Mouse (Mus musculus) MEL (cell line): ENCODE data around the gene Ubtd2. TPM values are rescaled to one million over a fixed set of nuclear protein-coding genes. Genes with fewer than 3 reads are reported as not detected.
A peak's percentile ranks its signal among the peaks of the same experiment; 100 is the strongest.

Source experiments
- DNase-seq: peaks from one replicate; pipeline ENCODE4 v3.0.0; 2011; ENCODE audit warnings: low read depth, low spot score
- H3K27ac ChIP-seq: 2 replicates; pipeline ENCODE4 v1.5.1; 2012; ENCODE audit warnings: low read depth, mild to moderate bottlenecking, control low read depth, low read length, moderate library complexity; ENCODE audit not compliant: control insufficient read depth
- H3K27me3 ChIP-seq, 2 experiments: fragments of 150-350 bp in 1 of 2; sonication (generic) in 1 of 2; 2 replicates each; pipeline ENCODE4 v1.6.1; 2012; ENCODE audit warnings: low read length in 2 of 2, mild to moderate bottlenecking in 2 of 2, improper control_type of control experiment in 1 of 2, moderate library complexity in 1 of 2; ENCODE audit not compliant: insufficient read depth in 2 of 2, control insufficient read depth in 1 of 2
- H3K36me3 ChIP-seq, 2 experiments: 2 replicates each; pipeline ENCODE4 v1.6.1; 2012 to 2014; ENCODE audit warnings: low read length in 2 of 2, improper control_type of control experiment in 1 of 2, inconsistent platforms in 1 of 2, mild to moderate bottlenecking in 1 of 2; ENCODE audit not compliant: insufficient read depth in 2 of 2, control insufficient read depth in 1 of 2
- H3K4me1 ChIP-seq, 2 experiments: fragments of 150-350 bp in 1 of 2; sonication (generic) in 1 of 2; 2 replicates each; pipeline ENCODE4 v1.6.1; 2012; ENCODE audit warnings: low read length in 2 of 2, improper control_type of control experiment in 1 of 2, mild to moderate bottlenecking in 1 of 2; ENCODE audit not compliant: insufficient read depth in 2 of 2, control insufficient read depth in 1 of 2
- H3K4me3 ChIP-seq, 2 experiments: fragments of 150-350 bp in 1 of 2; sonication (generic) in 1 of 2; 2 replicates each; pipeline ENCODE4 v1.5.1; 2012; ENCODE audit warnings: low read depth in 2 of 2, low read length in 2 of 2, mild to moderate bottlenecking in 2 of 2, moderate library complexity in 2 of 2, control low read depth in 1 of 2, improper control_type of control experiment in 1 of 2; ENCODE audit not compliant: control insufficient read depth in 1 of 2, insufficient read depth in 1 of 2
- H3K79me2 ChIP-seq: 2 replicates; pipeline ENCODE4 v1.6.1; 2012; ENCODE audit warnings: mild to moderate bottlenecking, low read length, moderate library complexity; ENCODE audit not compliant: control insufficient read depth, poor library complexity, insufficient read depth
- H3K9ac ChIP-seq: 2 replicates; pipeline ENCODE4 v1.6.1; 2012; ENCODE audit warnings: low read depth, mild to moderate bottlenecking, control low read depth, low read length, moderate library complexity; ENCODE audit not compliant: control insufficient read depth, poor library complexity, severe bottlenecking
- H3K9me3 ChIP-seq: fragments of 150-350 bp; sonication (generic); replicated peaks from 2 replicates; pipeline ENCODE4 v1.6.1; 2012; ENCODE audit warnings: mild to moderate bottlenecking, low read length, improper control_type of control experiment, moderate library complexity; ENCODE audit not compliant: insufficient read depth
- BHLHE40 ChIP-seq: IDR thresholded peaks from 2 replicates; pipeline ENCODE4 v1.6.1; 2012; ENCODE audit warnings: low read depth, mild to moderate bottlenecking, inconsistent platforms, low read length, improper control_type of control experiment, borderline replicate concordance
- CTCF ChIP-seq, 3 experiments: IDR thresholded peaks in 2 of 3; conservative IDR thresholded peaks in 1 of 3; 2 replicates each; pipeline ENCODE4 v1.5.1; 2011 to 2012; ENCODE audit warnings: low read length in 3 of 3, low read depth in 2 of 3, mild to moderate bottlenecking in 2 of 3, improper control_type of control experiment in 1 of 3, inconsistent platforms in 1 of 3, mixed read lengths in 1 of 3, moderate library complexity in 1 of 3; ENCODE audit not compliant: control insufficient read depth in 1 of 3, insufficient read depth in 1 of 3, poor library complexity in 1 of 3, severe bottlenecking in 1 of 3
- E2F4 ChIP-seq: IDR thresholded peaks from 2 replicates; pipeline ENCODE4 v1.6.1; 2011; ENCODE audit warnings: low read depth, low read length, improper control_type of control experiment, borderline replicate concordance
- GATA1 ChIP-seq: IDR thresholded peaks from 2 replicates; pipeline ENCODE4 v1.6.1; 2011; ENCODE audit warnings: low read depth, low read length, improper control_type of control experiment
- HCFC1 ChIP-seq: IDR thresholded peaks from 2 replicates; pipeline ENCODE4 v1.6.1; 2012; ENCODE audit warnings: low read depth, mild to moderate bottlenecking, inconsistent platforms, low read length, improper control_type of control experiment, moderate library complexity
- MAFK ChIP-seq: IDR thresholded peaks from 2 replicates; pipeline ENCODE4 v1.6.1; 2011; ENCODE audit warnings: low read depth, mild to moderate bottlenecking, low read length, improper control_type of control experiment, borderline replicate concordance
- MYB ChIP-seq: IDR thresholded peaks from 2 replicates; pipeline ENCODE4 v1.6.1; 2011; ENCODE audit warnings: mild to moderate bottlenecking, low read depth, low read length, improper control_type of control experiment
- NELFE ChIP-seq: IDR thresholded peaks from 2 replicates; pipeline ENCODE4 v1.6.1; 2011; ENCODE audit warnings: low read depth, low read length, improper control_type of control experiment
- POLR2AphosphoS2 ChIP-seq: IDR thresholded peaks from 2 replicates; pipeline ENCODE4 v1.6.1; 2011; ENCODE audit warnings: low read length, improper control_type of control experiment
- POLR2AphosphoS5 ChIP-seq: IDR thresholded peaks from 2 replicates; pipeline ENCODE4 v1.6.1; 2012; ENCODE audit warnings: low read depth, borderline replicate concordance, mild to moderate bottlenecking, inconsistent platforms, low read length, moderate library complexity, mixed read lengths
- RCOR1 ChIP-seq: IDR thresholded peaks from 2 replicates; pipeline ENCODE4 v1.6.1; 2012; ENCODE audit warnings: low read depth, mild to moderate bottlenecking, inconsistent platforms, low read length, improper control_type of control experiment
- SIN3A ChIP-seq: IDR thresholded peaks from 2 replicates; pipeline ENCODE4 v1.6.1; 2012; ENCODE audit warnings: low read length, improper control_type of control experiment, inconsistent platforms
- SMC3 ChIP-seq: IDR thresholded peaks from 2 replicates; pipeline ENCODE4 v1.6.1; 2011; ENCODE audit warnings: low read depth, low read length, improper control_type of control experiment
- TCF12 ChIP-seq: IDR thresholded peaks from 2 replicates; pipeline ENCODE4 v1.6.1; 2014; ENCODE audit warnings: low read depth, mild to moderate bottlenecking, inconsistent platforms, low read length, improper control_type of control experiment, moderate library complexity
- UBTF ChIP-seq: IDR thresholded peaks from 2 replicates; pipeline ENCODE4 v1.6.1; 2012; ENCODE audit warnings: low read depth, mild to moderate bottlenecking, inconsistent platforms, low read length, improper control_type of control experiment, moderate library complexity, borderline replicate concordance; ENCODE audit not compliant: insufficient read depth
- USF2 ChIP-seq, 2 experiments: IDR thresholded peaks; 2 replicates each; pipeline ENCODE4 v1.6.1; 2011 to 2012; ENCODE audit warnings: improper control_type of control experiment in 2 of 2, low read length in 2 of 2, borderline replicate concordance in 1 of 2, inconsistent platforms in 1 of 2, low read depth in 1 of 2, mild to moderate bottlenecking in 1 of 2; ENCODE audit not compliant: insufficient read depth in 1 of 2
- ZC3H11A ChIP-seq: IDR thresholded peaks from 2 replicates; pipeline ENCODE4 v1.6.1; 2012; ENCODE audit warnings: low read depth, mild to moderate bottlenecking, inconsistent platforms, low read length, improper control_type of control experiment
- ZKSCAN1 ChIP-seq: IDR thresholded peaks from 2 replicates; pipeline ENCODE4 v1.6.1; 2012; ENCODE audit warnings: low read depth, mild to moderate bottlenecking, inconsistent platforms, low read length, improper control_type of control experiment, moderate library complexity
- ZNF384 ChIP-seq: IDR thresholded peaks from 2 replicates; pipeline ENCODE4 v1.6.1; 2012; ENCODE audit warnings: low read depth, mild to moderate bottlenecking, inconsistent platforms, low read length, improper control_type of control experiment
- polyA plus RNA-seq, 2 experiments: library from polyadenylated mRNA; stranded (reverse) in 1 of 2; unstranded in 1 of 2; fragments of >175 nt in 1 of 2; fragments of >200 nt in 1 of 2; gene quantifications; 2 replicates each; pipeline versions ENCODE4 v1.2.1 to v1.2.4; 2012; ENCODE audit warnings: low replicate concordance in 2 of 2, low read depth in 1 of 2; ENCODE audit not compliant: insufficient read length in 2 of 2, insufficient read depth in 1 of 2, missing spikeins in 1 of 2
- total RNA-seq: library from RNA; depleted of rRNA; stranded (reverse); fragments of 300-350 nt; gene quantifications from 2 replicates; pipeline ENCODE4 v1.2.3, GENCODE M21; 2012

Ubtd2 gene
- total and polyA plus RNA-seq, 3 experiments = 25.7 to 28.7 TPM; not detected in 1

DNA sequence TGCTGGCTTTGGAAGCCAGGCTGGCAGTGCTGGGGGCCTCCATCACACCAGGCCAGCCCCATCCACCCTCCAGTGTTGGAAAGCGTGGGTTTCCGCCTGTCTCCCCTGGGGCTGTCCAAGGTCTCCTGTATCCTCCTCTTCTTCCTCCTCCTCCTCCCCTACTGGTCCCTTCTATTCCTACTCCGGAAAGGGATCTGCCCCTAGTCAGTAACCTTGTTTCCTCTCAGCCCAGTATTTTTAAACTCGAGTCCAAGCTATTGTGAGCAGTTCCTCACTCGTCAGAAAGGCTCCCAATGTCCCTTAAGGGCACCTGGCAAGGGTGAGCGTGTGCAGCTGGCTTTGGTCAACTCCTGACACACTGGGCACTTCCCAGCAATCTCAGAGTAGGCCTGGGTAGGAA lies 83.3 kb downstream of the Ubtd2 start:
- Histone ChIP-seq H3K4me3 (no peak overlapping the region), H3K36me3 (peaks cover 0 to 27% of the 10 kb centered on the region in 2 experiments; a peak in 2 of 4 replicates), H3K79me2 (peaks cover 3% of the 10 kb centered on the region), H3K4me1 (peaks cover 15 to 38% of the 10 kb centered on the region in 2 experiments), H3K27me3 (no peaks in the 10 kb centered on the region)
- no peak for DNase-seq
- TF ChIP-seq MYB (no peak), ZKSCAN1 (no peak), POLR2AphosphoS5 (no peak)
- TF ChIP-seq, all 39 proteins: peak for 0
- Histone ChIP-seq H3K9me3 (no peaks in the 10 kb centered on the region), H3K27ac (no peak overlapping the region), H3K9ac (no peak overlapping the region)

DNA sequence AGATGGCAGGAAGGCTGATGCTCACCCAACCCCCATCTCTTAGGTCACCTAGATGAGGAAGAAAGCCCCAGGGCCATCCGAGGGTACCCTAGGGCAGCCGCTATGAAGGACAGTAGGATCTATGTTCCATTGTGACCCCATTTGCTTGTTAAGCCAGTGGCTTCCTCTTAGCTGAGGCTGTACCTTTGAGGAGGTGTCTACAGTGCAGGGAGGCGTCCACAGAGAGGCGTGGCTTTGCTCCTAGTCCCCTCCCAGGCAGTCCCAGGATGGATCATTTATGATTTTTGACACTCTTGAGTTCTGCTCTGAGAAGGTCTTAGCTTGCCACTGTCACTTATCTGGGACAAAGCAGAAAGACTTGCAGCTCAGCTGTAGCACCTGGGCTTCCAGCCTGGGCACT lies 83.7 kb downstream of the Ubtd2 start:
- peak; percentile 65 for DNase-seq
- no peaks in the 10 kb centered on the region for H3K27me3 ChIP-seq
- TF ChIP-seq MAFK = no peak
- no peak for TF ChIP-seq E2F4
- no peak for TF ChIP-seq CTCF (IDR thresholded peaks at IDR 0.05 in 2 of 3, conservative IDR thresholded peaks at IDR 0.05 in 1 of 3; ENCODE audit: control insufficient read depth in 1 of 3, insufficient read depth in 1 of 3, low read depth in 2 of 3, low read length in 3 of 3, poor library complexity in 1 of 3, severe bottlenecking in 1 of 3)
- no peak for TF ChIP-seq HCFC1
- TF ChIP-seq NELFE = no peak
- no peak for TF ChIP-seq POLR2AphosphoS2
- no peak overlapping the region for H3K4me3 ChIP-seq
- H3K79me2 ChIP-seq = peaks cover 3% of the 10 kb centered on the region
- peaks cover 18 to 43% of the 10 kb centered on the region in 2 experiments for H3K4me1 ChIP-seq
- H3K9ac ChIP-seq = no peak overlapping the region
- no peaks in the 10 kb centered on the region for H3K9me3 ChIP-seq
- peaks cover 0 to 31% of the 10 kb centered on the region in 2 experiments; a peak in 2 of 4 replicates for H3K36me3 ChIP-seq
- peak overlapping the region; percentile 21; the same call in 1 of the 2 replicates for H3K27ac ChIP-seq

DNA sequence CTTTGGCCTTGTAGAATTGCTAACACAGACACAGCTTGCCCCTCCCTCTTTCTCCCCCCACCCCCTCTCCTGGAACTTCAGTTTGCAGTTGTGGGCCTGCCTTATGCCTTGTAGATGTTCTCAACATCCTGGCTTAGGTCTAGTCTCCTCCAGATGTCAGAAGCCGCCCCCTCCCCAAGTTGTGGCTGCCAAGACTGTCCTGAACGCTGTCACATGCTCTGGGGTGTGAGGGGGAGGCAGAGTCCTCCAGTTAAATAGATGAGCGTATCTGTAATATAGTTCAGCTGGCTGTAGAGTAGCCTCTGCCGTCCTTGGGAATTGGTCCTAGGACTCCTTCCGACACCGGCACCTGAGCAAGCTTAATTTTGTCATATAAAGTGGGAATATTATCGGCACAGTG lies 84.5 kb downstream of the Ubtd2 start:
- peaks cover 0 to 32% of the 10 kb centered on the region in 2 experiments; a peak in 2 of 4 replicates for H3K36me3 ChIP-seq
- peaks cover 19 to 41% of the 10 kb centered on the region in 2 experiments for H3K4me1 ChIP-seq
- peaks cover 2% of the 10 kb centered on the region for H3K79me2 ChIP-seq

More for the DNA sequence above, 84.5 kb downstream of the Ubtd2 start:
- no peak overlapping the region for H3K9ac ChIP-seq
- H3K4me3 ChIP-seq = no peak overlapping the region
- DNase-seq = no peak
- TF ChIP-seq RCOR1 = no peak
- no peak for TF ChIP-seq ZC3H11A
- no peak for TF ChIP-seq SIN3A
- TF ChIP-seq UBTF = no peak
- TF ChIP-seq BHLHE40 = no peak
- TF ChIP-seq SMC3 = no peak
- no peak for TF ChIP-seq TCF12
- TF ChIP-seq USF2 (IDR thresholded peaks at IDR 0.05; ENCODE audit: borderline replicate concordance in 1 of 2, insufficient read depth in 1 of 2, low read depth in 1 of 2, low read length in 2 of 2) = no peak
- no peak for TF ChIP-seq GATA1
- no peak for TF ChIP-seq ZNF384
- H3K27ac ChIP-seq = no peak overlapping the region
- H3K9me3 ChIP-seq = no peaks in the 10 kb centered on the region
- no peaks in the 10 kb centered on the region for H3K27me3 ChIP-seq
